Mouse (Mus musculus) midbrain, postnatal 0 days (tissue): ENCODE results near the gene Klk11. TPM values are rescaled to one million over a fixed set of nuclear protein-coding genes. Genes with fewer than 3 reads are reported as not detected.

Experiments used
- ATAC-seq: fragments of 200-750 bp; cut with Nextera tagmentation; 2 replicates; pipeline ENCODE4 v1.8.0; 2017; ENCODE audit warnings: moderate number of reproducible peaks, mild to moderate bottlenecking, moderate TSS enrichment, moderate library complexity; ENCODE audit not compliant: low FRiP score
- DNase-seq: peaks from one replicate; pipeline ENCODE4 v3.0.0-alpha.2; 2015; ENCODE audit warnings: low spot score
- H3K27ac ChIP-seq: fragments of 300-500 bp; sonication (generic); 2 replicates; pipeline ENCODE4 v1.5.1; 2014; ENCODE audit warnings: low read depth, mild to moderate bottlenecking, low read length, mixed read lengths
- H3K27me3 ChIP-seq: fragments of 300-500 bp; sonication (generic); 2 replicates; pipeline ENCODE4 v1.6.1; 2014; ENCODE audit warnings: low read length, control low read depth, mixed read lengths; ENCODE audit not compliant: insufficient read depth
- H3K36me3 ChIP-seq: fragments of 300-500 bp; sonication (generic); 2 replicates; pipeline ENCODE4 v1.6.1; 2014; ENCODE audit warnings: low read length, control low read depth, mixed read lengths; ENCODE audit not compliant: insufficient read depth
- H3K4me1 ChIP-seq: fragments of 300-500 bp; sonication (generic); 2 replicates; pipeline ENCODE4 v1.6.1; 2014; ENCODE audit warnings: mild to moderate bottlenecking, control low read depth, antibody characterized with exemption, low read length, mixed read lengths; ENCODE audit not compliant: insufficient read depth
- H3K4me2 ChIP-seq: fragments of 300-500 bp; sonication (generic); 2 replicates; pipeline ENCODE4 v1.6.1; 2014; ENCODE audit warnings: low read depth, mild to moderate bottlenecking, low read length, mixed read lengths; ENCODE audit not compliant: poor library complexity, severe bottlenecking
- H3K4me3 ChIP-seq: fragments of 300-500 bp; sonication (generic); 2 replicates; pipeline ENCODE4 v1.5.1; 2014; ENCODE audit warnings: low read depth, mild to moderate bottlenecking, low read length, moderate library complexity
- H3K9ac ChIP-seq: fragments of 300-500 bp; sonication (generic); replicated peaks from 2 replicates; pipeline ENCODE4 v1.6.1; 2014; ENCODE audit warnings: mild to moderate bottlenecking, low read length, moderate library complexity, mixed read lengths; ENCODE audit not compliant: poor library complexity, severe bottlenecking
- H3K9me3 ChIP-seq: fragments of 300-500 bp; sonication (generic); 2 replicates; pipeline ENCODE4 v1.6.1; 2016; ENCODE audit warnings: low read length, control low read depth
- CTCF ChIP-seq: IDR thresholded peaks from 2 replicates; pipeline ENCODE4 v1.5.1; 2016; ENCODE audit warnings: antibody characterized with exemption, mild to moderate bottlenecking
- WGBS: fragments of 180-500 bp; shearing (Covaris S2); extraction: QIAGEN DNeasy Blood & Tissue Kit; methylation state at CpG from one replicate; pipeline ENCODE4 v1.1.7; 2014; 5-methylcytosine and 5-hydroxymethylcytosine counted together
- polyA plus RNA-seq: library from polyadenylated mRNA; unstranded; fragments of >200 nt; fragmentation: Nextera tagmentation; extraction: Ambion mirVana; gene quantifications from 2 replicates; pipeline ENCODE4 v1.2.1, GENCODE M21; 2015
- total RNA-seq: library from RNA; depleted of rRNA; stranded (reverse); fragments of >200 nt; gene quantifications from 2 replicates; pipeline ENCODE4 v1.2.3, GENCODE M21; 2014; rRNA removed

The Klk11 gene
- total and polyA plus RNA-seq, 2 experiments from 2014 or later, result not detected

DNA sequence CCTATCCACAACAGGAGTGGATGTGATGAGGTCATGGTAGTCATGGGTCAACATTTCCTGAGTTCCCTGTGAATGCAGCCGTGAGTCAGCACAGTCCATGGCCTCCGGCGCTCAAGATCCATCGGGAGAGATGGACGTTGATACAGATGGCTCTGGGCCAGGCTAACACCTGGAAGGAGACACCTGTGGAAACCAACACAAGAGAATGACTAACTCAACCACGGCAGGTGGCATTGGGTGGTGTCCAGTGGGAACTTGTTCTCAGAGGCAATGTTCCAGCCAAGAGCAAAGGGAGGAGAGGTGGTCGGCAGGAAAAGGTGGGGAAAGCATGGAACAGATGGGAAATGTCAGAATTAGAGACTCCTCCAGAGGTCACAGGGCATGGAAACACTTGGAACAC, 47.2 kb downstream of the Klk11 start:
- Histone ChIP-seq H3K27ac (no peak overlapping the region), H3K9me3 (no peaks in the 10 kb centered on the region), H3K4me1 (no peaks in the 10 kb centered on the region), H3K27me3 (no peaks in the 10 kb centered on the region), H3K4me3 (no peak overlapping the region), H3K9ac (no peak overlapping the region), H3K4me2 (no peak overlapping the region), H3K36me3 (no peaks in the 10 kb centered on the region)
- WGBS, result 93% methylated on average over 7 of the region's 7 CpGs
- TF ChIP-seq CTCF, result no peak
- no peak for ATAC-seq
- no peak for DNase-seq

DNA sequence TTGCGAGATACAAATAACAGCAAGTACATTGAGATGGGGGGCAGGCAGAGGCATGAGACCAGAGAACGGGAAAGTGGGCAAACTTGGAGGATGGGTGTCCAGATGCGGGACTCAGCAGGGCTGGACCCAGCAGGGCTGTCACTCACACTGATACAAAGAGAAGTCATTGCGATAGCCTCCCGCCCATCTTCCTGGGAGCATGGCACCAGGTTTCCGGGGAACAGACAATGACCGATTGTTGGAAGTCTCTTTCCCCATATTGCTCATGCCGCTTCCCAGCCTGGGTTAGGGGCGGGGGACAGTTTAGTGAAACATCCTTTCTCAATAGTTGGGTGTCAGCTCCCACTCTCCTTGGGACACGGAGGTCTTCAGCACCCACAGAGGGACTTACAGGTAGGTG, 49.8 kb downstream of the Klk11 start, which contains the start of gene Klk6:
Gene Klk6 (plus strand): TSS at position 301 of the 400 bp plus-strand sequence.
- TF ChIP-seq CTCF, result no peak
- no peak for DNase-seq
- Histone ChIP-seq H3K36me3 (no peaks in the 10 kb centered on the region), H3K27me3 (no peaks in the 10 kb centered on the region), H3K4me3 (no peak within 1 kb of the TSS), H3K9me3 (no peaks in the 10 kb centered on the region), H3K4me1 (no peaks in the 10 kb centered on the region), H3K4me2 (no peak within 1 kb of the TSS), H3K27ac (no peak within 1 kb of the TSS), H3K9ac (no peak within 1 kb of the TSS)
- ATAC-seq, result no peak
- 79% methylated on average over 10 of the region's 10 CpGs for WGBS

DNA sequence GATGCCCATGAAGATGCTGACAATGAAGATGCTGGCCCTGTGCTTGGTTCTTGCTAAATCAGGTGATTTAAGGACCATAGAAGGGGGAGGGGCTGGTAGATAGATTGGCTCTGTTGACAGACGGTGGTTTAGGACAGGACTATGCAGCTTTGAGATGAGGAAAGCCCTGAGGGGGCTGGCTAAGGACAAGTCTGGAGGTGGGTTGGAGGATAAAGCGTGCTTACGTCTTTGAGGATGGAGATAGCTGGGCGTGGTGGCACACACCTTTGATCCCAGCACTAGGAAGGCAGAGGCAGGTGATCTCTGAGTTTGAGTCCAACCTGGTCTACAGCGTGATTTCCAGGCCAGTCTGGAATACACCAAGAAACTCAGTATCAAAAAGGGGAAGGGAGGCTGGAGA, 51.7 kb downstream of the Klk11 start:
- no peak overlapping the region for H3K4me2 ChIP-seq
- H3K9ac ChIP-seq, result no peak overlapping the region
- TF ChIP-seq CTCF, result no peak
- ATAC-seq (no peak), DNase-seq (no peak)
- WGBS, result 84% methylated on average over 5 of the region's 5 CpGs
- H3K27ac ChIP-seq, result no peak overlapping the region
- H3K27me3 ChIP-seq, result no peaks in the 10 kb centered on the region
- H3K4me3 ChIP-seq, result no peak overlapping the region
- no peaks in the 10 kb centered on the region for H3K36me3 ChIP-seq
- H3K4me1 ChIP-seq, result no peaks in the 10 kb centered on the region
- H3K9me3 ChIP-seq, result no peaks in the 10 kb centered on the region

DNA sequence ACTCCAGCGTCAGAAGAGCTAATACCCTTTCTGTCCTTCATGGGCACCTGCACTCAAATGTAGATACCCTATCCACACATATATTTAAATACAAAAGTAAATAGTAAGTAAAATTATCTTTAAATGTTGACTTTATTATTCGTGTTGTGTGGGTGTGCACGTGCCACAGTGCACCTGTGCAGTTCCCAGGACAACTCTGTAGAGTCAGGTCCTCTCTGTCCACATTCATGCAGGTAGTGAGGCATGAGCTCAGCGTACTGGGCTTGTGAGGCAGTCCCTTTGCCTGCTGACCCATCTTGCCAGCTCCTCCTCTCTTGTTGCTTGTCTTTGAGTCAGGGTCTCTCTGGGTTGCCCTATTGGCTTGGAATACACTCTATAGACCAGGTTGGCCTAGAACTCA, 53.3 kb downstream of the Klk11 start:
- Histone ChIP-seq H3K4me2 (no peak overlapping the region), H3K4me1 (no peaks in the 10 kb centered on the region), H3K27ac (no peak overlapping the region), H3K27me3 (no peaks in the 10 kb centered on the region), H3K9me3 (no peaks in the 10 kb centered on the region), H3K4me3 (no peak overlapping the region), H3K9ac (no peak overlapping the region), H3K36me3 (no peaks in the 10 kb centered on the region)
- DNase-seq, result no peak
- ATAC-seq, result no peak
- no peak for TF ChIP-seq CTCF
- WGBS, result 83% methylated on average over 4 of the region's 4 CpGs

Other genes starting within 250 kb of the Klk11 start
- 1.5 TPM in 2 replicates for gene Cd33, start 230.2 kb upstream of the Klk11 start, total RNA-seq
- gene Cd33, start 230.2 kb upstream of the Klk11 start, polyA plus RNA-seq, result 1.4 and 2.1 TPM in 2 replicates
- gene Zfp658, start 212.3 kb upstream of the Klk11 start, total RNA-seq, result 9.4 and 13.0 TPM in 2 replicates
- gene Zfp658, start 212.3 kb upstream of the Klk11 start, polyA plus RNA-seq, result 2.4 and 3.1 TPM in 2 replicates
- 13.9 and 15.5 TPM in 2 replicates for gene Zfp719, start 195.0 kb upstream of the Klk11 start, total RNA-seq
- gene Zfp719, start 195.0 kb upstream of the Klk11 start, polyA plus RNA-seq, result 4.9 and 5.5 TPM in 2 replicates
- gene Zfp819, start 167.4 kb upstream of the Klk11 start, total RNA-seq, result 1.3 and 1.6 TPM in 2 replicates
- 0.23 and 0.49 TPM in 2 replicates for gene Zfp819, start 167.4 kb upstream of the Klk11 start, polyA plus RNA-seq
- not detected in 2 replicates for gene Ceacam18, start 139.9 kb upstream of the Klk11 start, total RNA-seq
- gene Ceacam18, start 139.9 kb upstream of the Klk11 start, polyA plus RNA-seq, result not detected in 2 replicates
- gene Siglece, start 114.4 kb upstream of the Klk11 start, total RNA-seq, result not detected in 2 replicates
- 0.43 TPM in 1 of 2 replicates, not detected in the other for gene Siglece, start 114.4 kb upstream of the Klk11 start, polyA plus RNA-seq
- 36.7 and 40.4 TPM in 2 replicates for gene Ctu1, start 102.6 kb upstream of the Klk11 start, total RNA-seq
- 21.2 and 21.6 TPM in 2 replicates for gene Ctu1, start 102.6 kb upstream of the Klk11 start, polyA plus RNA-seq
- not detected in 2 replicates for gene Klk14, start 84.2 kb upstream of the Klk11 start, total RNA-seq
- not detected in 2 replicates for gene Klk14, start 84.2 kb upstream of the Klk11 start, polyA plus RNA-seq
- gene Klk13, start 62.0 kb upstream of the Klk11 start, total RNA-seq, result 0.22 TPM in 1 of 2 replicates, not detected in the other
- gene Klk13, start 62.0 kb upstream of the Klk11 start, polyA plus RNA-seq, result 0.11 and 0.29 TPM in 2 replicates
- gene Klk12, start 5.7 kb upstream of the Klk11 start, total RNA-seq, result not detected in 2 replicates
- not detected in 2 replicates for gene Klk12, start 5.7 kb upstream of the Klk11 start, polyA plus RNA-seq
- gene Klk10, start 6.4 kb downstream of the Klk11 start, total RNA-seq, result 0.66 TPM in 1 of 2 replicates, not detected in the other
- 0.28 TPM in 1 of 2 replicates, not detected in the other for gene Klk10, start 6.4 kb downstream of the Klk11 start, polyA plus RNA-seq
- gene Klk9, start 17.3 kb downstream of the Klk11 start, total RNA-seq, result not detected in 2 replicates
- 0.15 TPM in 1 of 2 replicates, not detected in the other for gene Klk9, start 17.3 kb downstream of the Klk11 start, polyA plus RNA-seq
- 6.7 and 9.5 TPM in 2 replicates for gene Klk8, start 23.0 kb downstream of the Klk11 start, total RNA-seq
- 7.4 and 12.0 TPM in 2 replicates for gene Klk8, start 23.0 kb downstream of the Klk11 start, polyA plus RNA-seq
- 0.14 and 0.16 TPM in 2 replicates for gene Klk7, start 36.7 kb downstream of the Klk11 start, total RNA-seq
- 0.15 and 0.16 TPM in 2 replicates for gene Klk7, start 36.7 kb downstream of the Klk11 start, polyA plus RNA-seq
- not detected in 2 replicates for gene Klk6, start 49.9 kb downstream of the Klk11 start, total RNA-seq
- not detected in 2 replicates for gene Klk6, start 49.9 kb downstream of the Klk11 start, polyA plus RNA-seq
- not detected in 2 replicates for gene Klk5, start 67.4 kb downstream of the Klk11 start, total RNA-seq
- not detected in 2 replicates for gene Klk5, start 67.4 kb downstream of the Klk11 start, polyA plus RNA-seq
- gene Klk4, start 106.6 kb downstream of the Klk11 start, total RNA-seq, result 0.16 TPM in 1 of 2 replicates, not detected in the other
- gene Klk4, start 106.6 kb downstream of the Klk11 start, polyA plus RNA-seq, result not detected in 2 replicates
- gene Klk15, start 159.1 kb downstream of the Klk11 start, total RNA-seq, result not detected in 2 replicates
- gene Klk15, start 159.1 kb downstream of the Klk11 start, polyA plus RNA-seq, result not detected in 2 replicates
- gene Klk1b8, start 176.1 kb downstream of the Klk11 start, total RNA-seq, result not detected in 2 replicates
- gene Klk1b8, start 176.1 kb downstream of the Klk11 start, polyA plus RNA-seq, result not detected in 2 replicates
- not detected in 2 replicates for gene Klk1b1, start 192.1 kb downstream of the Klk11 start, total RNA-seq
- gene Klk1b1, start 192.1 kb downstream of the Klk11 start, polyA plus RNA-seq, result not detected in 2 replicates
- not detected in 2 replicates for gene Klk1b9, start 201.5 kb downstream of the Klk11 start, total RNA-seq
- not detected in 2 replicates for gene Klk1b9, start 201.5 kb downstream of the Klk11 start, polyA plus RNA-seq
- gene Klk1b11, start 221.3 kb downstream of the Klk11 start, total RNA-seq, result not detected in 2 replicates
- not detected in 2 replicates for gene Klk1b11, start 221.3 kb downstream of the Klk11 start, polyA plus RNA-seq
- gene Klk1b26, start 237.6 kb downstream of the Klk11 start, total RNA-seq, result not detected in 2 replicates
- gene Klk1b26, start 237.6 kb downstream of the Klk11 start, polyA plus RNA-seq, result not detected in 2 replicates